Mouse (Mus musculus) regulatory T cell (primary cell): ENCODE measurements around the gene Map4k1.

ENCODE experiments used
- in situ Hi-C: fragments of 300-600 bp; cut with MboI, MseI; formaldehyde crosslinking; loops from one replicate; pipeline ENCODE4 v1.15.1; 2025; ENCODE audit warnings: high pct_unique_total_duplicates

The Map4k1 gene

GRCm38 (mm10) chr7:28977556-28977955 lies 4.3 kb upstream of the Map4k1 start:
- in situ Hi-C loops = no loop called here

- in situ Hi-C loops = no loop called here
These were observed 594 bp downstream of the Map4k1 start for GRCm38 (mm10) chr7:28982274-28983013.

- in situ Hi-C loops = no loop called here
These were observed 1.3 kb downstream of the Map4k1 start for GRCm38 (mm10) chr7:28983141-28983564.

- in situ Hi-C loops = no loop called here
These were observed 2.0 kb downstream of the Map4k1 start for GRCm38 (mm10) chr7:28983849-28984248.

- in situ Hi-C loops = no loop called here
These were observed 2.6 kb downstream of the Map4k1 start for GRCm38 (mm10) chr7:28984452-28984851.

- in situ Hi-C loops = loop anchor here (5.0 kb wide), 1 partner anchor 47 kb away; no protein-coding TSS in a partner anchor
These were observed 3.4 kb downstream of the Map4k1 start for GRCm38 (mm10) chr7:28985207-28985606.

GRCm38 (mm10) chr7:28990766-28991273 lies 9.0 kb downstream of the Map4k1 start:
- in situ Hi-C loops = no loop called here

- in situ Hi-C loops = no loop called here
These were observed 9.8 kb downstream of the Map4k1 start for GRCm38 (mm10) chr7:28991616-28992015.

- in situ Hi-C loops = no loop called here
These were observed 11.1 kb downstream of the Map4k1 start for GRCm38 (mm10) chr7:28992997-28993396.

GRCm38 (mm10) chr7:28993402-28993801 lies 11.6 kb downstream of the Map4k1 start:
- in situ Hi-C loops = no loop called here

GRCm38 (mm10) chr7:29000651-29001605 lies 19.1 kb downstream of the Map4k1 start:
- in situ Hi-C loops = no loop called here

- in situ Hi-C loops = no loop called here
These were observed 25.6 kb downstream of the Map4k1 start for GRCm38 (mm10) chr7:29007224-29008101.

GRCm38 (mm10) chr7:29008171-29008570 lies 26.3 kb downstream of the Map4k1 start:
- in situ Hi-C loops = no loop called here

- in situ Hi-C loops = no loop called here
These were observed 26.9 kb downstream of the Map4k1 start for GRCm38 (mm10) chr7:29008714-29009113.

- in situ Hi-C loops = no loop called here
These were observed 33.1 kb downstream of the Map4k1 start for GRCm38 (mm10) chr7:29014984-29015383.

GRCm38 (mm10) chr7:29016440-29016839 lies 34.6 kb downstream of the Map4k1 start:
- in situ Hi-C loops = no loop called here

- in situ Hi-C loops = no loop called here
These were observed 35.4 kb downstream of the Map4k1 start for GRCm38 (mm10) chr7:29017222-29017621.

GRCm38 (mm10) chr7:29019447-29020220 lies 37.8 kb downstream of the Map4k1 start:
- in situ Hi-C loops = no loop called here

- in situ Hi-C loops = no loop called here
These were observed 40.6 kb downstream of the Map4k1 start for GRCm38 (mm10) chr7:29022479-29022878.

- in situ Hi-C loops = no loop called here
These were observed 41.7 kb downstream of the Map4k1 start for GRCm38 (mm10) chr7:29023514-29023913.
